Mouse (Mus musculus): Measurements from ENCODE around the gene Wipf2.
"Not testable (repeated sequence)": the region's sequence is repeated elsewhere in the genome, so short reads cannot be mapped to it uniquely, and the experiment has no call there.

Wipf2 gene

DNA sequence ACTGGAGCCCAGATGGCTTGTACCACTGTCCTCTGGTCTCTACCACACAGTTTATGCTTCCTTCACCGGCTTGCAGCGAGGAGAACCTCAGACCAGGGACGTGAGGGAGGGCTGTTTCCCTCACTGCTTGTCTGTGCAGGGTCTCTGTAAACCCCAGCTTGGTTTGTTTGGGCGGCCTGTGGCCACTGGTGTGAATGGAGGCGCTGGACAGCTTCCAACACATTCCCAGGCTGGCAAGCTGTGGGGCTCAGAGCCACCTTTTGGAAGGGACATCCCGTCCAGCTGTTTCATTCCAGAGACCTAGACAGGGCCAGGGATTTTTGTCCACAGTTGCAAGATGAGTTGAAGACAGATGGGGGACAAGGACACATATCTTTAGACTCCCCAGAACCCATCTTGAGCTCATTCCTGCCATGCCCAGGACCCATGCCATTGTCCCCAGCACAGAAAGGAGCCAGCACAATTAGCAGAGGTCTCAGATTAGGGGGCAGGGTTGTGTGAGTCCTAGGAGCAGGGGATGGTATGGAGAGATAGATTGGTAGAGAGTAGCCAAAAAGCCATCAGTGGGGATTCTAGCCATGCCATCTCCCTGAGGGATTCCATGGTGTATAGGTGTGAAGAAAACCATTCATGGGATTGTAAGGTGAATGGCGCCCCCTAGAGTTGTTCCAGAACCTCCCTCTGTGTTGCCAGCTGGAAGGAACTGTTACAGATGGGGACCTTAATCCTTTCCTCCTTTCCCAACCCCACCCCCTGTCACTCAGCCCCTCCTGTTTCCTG, 68.3 kb downstream of the Wipf2 start:
- peak; percentile 73 for DNase-seq (ENCODE audit: inconsistent ontology term)

DNA sequence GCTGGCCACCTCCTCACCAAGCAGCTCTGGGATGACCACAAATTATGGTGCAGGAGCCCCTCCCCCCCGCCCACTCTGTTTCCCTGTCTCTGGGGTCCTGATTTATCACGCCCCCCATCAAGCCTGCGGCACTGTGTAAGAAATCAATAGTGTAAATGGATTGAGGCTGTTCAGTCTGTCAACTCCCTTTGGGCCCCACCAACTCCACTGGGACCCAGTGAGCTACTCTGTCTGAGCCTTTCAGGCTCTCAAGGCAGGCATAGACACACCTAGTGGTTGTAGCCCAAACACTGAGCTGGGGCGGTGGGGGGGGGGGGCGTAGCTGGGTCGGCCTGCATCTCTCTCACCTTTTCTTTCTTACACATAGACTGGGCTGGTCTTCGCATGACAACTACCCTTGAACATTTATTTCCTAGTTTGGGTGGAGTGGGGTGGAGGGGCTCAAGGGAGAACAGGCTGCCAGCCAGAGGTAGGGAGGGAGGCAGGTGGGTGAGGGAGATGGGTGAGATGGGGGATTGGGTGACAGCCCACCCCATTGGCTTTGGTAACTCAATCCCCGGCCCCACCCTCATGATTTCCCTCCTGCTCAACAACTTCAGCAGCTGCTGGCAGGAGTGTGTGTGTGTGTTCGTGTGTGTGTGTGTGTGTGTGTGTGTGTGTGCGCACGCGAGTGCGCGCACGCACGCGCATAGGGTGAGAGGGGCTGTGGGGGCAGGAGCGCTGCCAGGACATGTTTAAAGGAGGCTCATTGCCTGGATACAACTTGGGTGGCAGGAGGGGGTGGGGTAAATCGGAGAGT, 69.1 kb downstream of the Wipf2 start:
- DNase-seq (ENCODE audit: inconsistent ontology term), result no peak

DNA sequence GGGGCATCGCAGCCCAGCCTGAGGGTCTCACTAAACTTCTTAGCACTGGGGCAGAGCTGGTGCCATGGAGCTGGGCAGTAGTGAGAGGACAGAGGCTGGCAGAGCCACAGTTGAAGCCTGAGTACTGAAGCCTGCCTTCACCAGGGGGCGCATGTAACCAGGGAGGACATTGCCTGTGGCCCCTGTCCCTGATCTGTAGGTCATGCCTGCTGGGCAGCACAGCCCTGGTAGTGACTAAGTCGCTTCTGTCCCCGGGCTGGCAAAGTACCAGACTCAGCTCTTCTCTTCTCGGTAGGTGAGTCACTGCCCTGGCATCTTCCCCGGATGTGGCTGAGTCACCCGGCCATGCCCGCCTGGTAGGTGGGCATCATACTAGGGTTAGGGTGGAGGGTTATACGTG, 69.7 kb downstream of the Wipf2 start:
- DNase-seq (ENCODE audit: inconsistent ontology term), result peak; percentile 94

DNA sequence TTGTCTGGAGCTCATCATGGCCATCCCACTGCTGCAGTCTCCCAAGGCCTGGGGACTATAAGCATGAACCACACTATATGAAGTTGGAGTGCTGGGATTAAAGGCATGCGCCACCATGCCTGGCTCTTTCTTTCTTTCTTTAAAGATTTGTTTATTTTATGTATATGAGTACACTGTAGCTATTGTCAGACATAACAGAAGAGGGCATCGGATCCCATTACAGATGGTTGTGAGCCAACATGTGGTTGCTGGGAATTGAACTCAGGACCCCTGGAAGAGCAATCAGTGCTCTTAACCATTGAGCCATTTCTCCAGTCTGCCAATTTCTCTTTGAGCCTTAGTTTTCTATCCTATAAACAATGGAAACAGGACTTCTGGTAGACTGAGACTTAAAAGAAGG, 70.4 kb downstream of the Wipf2 start:
- DNase-seq (ENCODE audit: inconsistent ontology term), result not testable (repeated sequence)

DNA sequence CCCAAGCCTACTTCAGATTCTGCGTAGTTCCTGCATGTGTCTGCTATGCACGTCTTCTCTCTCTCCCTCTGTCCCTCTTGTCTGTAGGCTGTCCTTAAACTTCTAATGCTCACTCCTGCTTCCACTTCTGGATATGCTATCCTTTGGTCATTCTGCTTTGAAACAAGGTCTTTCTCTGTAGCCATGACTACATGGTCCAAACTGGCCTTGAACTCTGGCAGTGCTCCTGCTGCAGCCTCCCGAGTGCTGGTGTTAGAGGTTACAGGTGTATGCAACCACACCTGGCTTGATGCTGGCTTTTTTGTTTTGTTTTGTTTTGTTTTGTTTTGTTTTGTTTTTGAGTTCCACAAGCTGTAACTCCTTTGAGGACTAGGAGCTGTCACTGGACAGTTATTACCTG, 70.9 kb downstream of the Wipf2 start:
- no peak for DNase-seq (ENCODE audit: inconsistent ontology term)

DNA sequence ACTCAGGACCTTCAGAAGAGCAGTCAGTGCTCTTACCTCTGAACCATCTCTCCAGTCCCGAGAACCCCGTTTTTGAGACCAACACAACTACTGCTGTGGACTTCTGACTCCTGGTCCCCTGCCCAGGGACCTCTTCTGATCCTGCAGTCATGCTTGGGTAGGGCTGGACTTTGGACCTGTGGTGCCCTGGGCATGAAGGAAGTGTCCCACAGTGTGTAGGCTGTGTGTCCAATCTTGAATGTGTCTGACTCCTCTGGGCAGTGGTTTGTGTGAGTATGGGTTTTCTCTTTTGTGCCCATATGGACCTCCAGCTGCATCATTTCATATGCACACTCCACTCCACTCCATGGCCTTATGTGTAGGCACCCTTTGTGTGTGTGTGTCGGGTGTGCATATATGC, 71.7 kb downstream of the Wipf2 start:
- no peak for DNase-seq (ENCODE audit: inconsistent ontology term)

DNA sequence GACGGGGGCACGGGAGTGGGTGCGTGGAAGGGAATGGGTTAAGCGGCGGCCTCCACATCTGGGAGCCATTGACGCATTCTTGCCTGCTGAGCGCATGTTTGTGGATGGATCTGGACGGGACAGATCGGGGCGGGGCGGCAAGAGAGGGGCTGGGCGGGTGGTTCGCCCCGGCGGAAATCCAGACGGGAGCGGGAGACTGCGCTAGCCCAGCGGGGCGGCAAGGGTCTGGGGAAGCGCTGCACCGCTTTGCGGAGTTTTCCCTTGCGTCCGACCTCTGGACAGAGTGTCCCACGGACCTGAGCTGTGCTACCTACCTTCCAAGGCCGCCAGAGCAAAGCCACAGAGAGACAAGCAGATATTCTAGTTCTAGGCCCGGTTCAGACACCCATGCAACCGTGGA, 72.7 kb downstream of the Wipf2 start:
- peak; percentile 71 for DNase-seq (ENCODE audit: inconsistent ontology term)

DNA sequence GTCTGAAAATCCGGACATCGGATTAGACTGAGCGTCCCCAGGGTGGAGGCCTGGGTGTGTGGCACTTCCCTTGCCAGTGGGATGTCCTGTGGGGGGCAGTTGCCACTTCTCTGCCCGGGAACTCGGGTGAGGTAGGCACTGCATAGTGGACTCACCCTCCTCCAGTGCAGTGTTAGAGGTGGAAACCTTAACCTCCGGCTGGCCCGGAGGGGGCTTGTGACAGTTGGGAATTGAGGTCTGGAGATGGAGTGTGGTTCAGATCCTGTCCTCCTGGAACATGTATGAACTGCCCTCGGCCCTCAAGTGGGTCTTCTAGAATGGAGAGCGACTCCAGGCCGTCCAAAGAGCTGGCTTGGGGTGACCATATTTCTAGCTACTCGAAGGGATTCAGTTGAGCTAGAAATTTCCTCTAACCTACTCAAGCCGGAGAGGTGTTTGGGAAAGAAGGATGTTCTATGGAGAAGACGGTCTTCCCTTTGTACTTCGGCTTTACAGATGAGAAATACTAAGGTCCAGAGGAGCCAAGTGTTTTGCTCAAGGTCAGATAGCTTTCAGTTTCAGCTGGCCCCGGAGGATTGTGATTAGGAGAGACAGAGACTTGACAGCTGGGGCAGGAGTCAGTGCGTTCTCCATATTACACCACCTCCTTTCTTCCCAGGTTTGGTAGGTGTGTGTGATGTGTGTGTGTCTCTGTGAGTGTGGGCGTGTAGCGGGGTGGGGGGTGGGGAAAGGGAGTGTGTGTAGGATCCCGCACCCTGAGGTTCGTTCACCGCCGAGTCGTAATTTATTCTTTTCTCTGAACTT, 73.4 kb downstream of the Wipf2 start:
- no peak for DNase-seq (ENCODE audit: inconsistent ontology term)

DNA sequence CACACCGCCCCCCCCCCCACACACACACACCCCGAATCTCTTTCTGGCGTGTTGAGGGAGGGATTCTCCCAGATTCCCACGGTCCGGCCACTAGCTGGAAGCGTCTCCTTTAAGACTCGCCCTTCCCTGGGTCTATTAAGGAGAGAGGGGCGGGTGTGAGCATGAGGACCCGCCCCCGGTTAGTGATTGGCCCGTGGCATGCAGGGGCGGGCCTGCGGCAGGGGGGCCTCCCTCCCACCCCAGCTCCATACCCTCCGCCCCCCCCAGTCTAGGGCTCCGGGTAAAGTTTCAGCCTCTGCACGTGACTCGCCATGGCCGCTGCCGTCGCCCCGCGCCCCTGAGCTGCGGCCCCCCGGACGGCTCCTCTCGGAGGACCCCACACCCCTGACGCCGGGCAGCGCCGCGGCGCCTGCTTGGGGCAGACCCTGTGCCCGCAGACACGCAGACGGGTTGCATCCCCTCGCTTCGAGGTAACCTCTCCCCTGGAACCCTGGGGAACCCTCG, 74.0 kb downstream of the Wipf2 start:
- peak; percentile 95 for DNase-seq (ENCODE audit: inconsistent ontology term)

DNA sequence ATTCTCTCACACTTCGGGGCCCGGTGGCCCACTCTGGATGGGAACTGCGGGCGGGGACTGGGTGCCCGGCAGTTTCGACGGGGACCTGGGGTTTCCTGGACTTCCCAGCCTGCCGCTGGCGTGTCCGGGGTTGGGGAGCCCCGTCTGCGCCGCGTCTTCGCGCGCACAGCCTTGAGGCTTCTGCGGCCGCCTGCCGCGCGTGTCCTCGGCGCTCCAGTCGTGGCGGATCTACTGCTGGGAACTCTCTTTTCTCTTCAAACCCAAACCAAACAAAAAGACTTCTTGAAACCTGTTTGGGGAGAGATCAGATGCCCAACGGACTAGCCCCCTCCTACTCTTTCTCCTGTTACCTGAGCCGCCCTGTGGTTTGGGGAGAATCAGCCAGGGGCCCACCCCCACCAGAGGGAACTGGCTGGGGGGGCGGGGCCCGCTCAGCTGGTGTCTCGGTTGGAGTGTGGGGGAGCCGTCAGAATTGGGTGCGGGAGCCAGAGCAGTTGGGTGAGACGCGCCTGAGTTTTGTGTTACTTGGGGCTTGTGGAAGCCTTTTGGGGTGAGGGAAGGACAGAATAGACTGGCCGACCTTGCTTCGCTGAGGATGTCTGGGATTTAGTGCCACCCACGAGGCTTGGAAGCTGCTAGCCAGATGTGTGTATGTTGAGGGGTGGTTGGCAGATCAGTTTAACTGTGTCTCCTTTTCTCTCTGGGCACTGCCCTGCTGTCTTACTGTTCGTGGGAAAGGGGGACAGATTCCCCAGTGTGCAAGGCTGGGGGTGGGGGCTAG, 74.7 kb downstream of the Wipf2 start:
- no peak for DNase-seq (ENCODE audit: inconsistent ontology term)

DNA sequence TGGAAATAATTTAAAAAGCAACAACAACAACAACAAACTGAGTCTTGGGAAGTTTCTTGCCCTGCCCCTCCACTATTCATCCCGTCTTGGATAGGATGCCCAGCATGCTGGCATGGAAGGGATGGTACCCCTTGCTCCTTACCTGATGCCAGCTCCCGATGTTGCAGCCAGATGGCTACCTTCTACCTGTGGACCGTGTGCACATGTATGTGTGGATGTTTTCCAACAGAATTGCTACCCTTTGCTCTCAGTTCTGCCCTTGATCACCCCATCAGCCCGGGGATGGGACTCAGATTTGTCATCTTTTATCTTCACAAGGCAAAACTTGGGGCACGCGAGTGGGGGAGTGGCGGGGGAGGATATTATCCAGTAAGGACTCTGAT, 75.3 kb downstream of the Wipf2 start:
- DNase-seq (ENCODE audit: inconsistent ontology term), result no peak

DNA sequence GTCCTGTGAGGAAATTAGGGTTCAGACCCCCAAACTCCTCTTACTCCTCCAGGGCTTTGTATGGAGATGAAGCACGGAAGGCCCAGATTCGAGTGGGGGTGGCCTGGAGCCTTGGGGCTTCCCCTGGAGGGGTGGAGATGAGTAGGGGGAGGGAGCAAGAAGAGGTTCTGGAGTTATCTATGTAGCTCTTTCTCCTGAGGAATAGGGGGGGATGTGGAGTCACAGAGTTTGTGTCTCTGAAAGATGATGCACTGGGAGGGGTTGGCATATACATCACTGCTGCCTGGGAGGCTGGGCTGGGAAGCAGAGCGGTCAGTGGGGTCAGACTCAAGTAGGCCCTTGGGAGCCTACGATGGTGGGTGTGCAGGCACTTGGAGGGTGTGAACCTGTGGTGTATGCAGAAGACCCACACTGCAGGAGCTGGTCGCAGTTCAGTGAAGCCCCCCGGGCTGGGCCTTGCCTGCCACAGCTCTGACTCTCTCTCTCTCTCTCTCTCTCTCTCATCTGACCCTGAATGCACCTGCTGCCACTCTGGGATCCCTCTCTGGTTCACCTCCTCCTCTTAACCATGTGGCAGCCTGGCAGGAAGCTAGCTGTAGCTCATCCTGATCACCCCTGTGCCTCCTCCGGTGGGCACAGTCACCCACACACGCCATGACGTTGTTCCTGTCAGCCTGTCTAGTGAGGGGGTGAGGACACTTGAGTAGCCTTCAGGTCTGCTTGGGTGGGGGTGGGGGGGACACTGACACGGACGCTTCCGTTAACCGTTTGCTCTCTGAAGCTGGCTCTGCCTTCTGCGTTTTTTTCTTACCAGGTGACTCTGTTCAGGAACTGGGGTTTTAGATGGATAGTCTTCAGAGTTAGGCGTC, 75.9 kb downstream of the Wipf2 start:
- no peak for DNase-seq (ENCODE audit: inconsistent ontology term)

DNA sequence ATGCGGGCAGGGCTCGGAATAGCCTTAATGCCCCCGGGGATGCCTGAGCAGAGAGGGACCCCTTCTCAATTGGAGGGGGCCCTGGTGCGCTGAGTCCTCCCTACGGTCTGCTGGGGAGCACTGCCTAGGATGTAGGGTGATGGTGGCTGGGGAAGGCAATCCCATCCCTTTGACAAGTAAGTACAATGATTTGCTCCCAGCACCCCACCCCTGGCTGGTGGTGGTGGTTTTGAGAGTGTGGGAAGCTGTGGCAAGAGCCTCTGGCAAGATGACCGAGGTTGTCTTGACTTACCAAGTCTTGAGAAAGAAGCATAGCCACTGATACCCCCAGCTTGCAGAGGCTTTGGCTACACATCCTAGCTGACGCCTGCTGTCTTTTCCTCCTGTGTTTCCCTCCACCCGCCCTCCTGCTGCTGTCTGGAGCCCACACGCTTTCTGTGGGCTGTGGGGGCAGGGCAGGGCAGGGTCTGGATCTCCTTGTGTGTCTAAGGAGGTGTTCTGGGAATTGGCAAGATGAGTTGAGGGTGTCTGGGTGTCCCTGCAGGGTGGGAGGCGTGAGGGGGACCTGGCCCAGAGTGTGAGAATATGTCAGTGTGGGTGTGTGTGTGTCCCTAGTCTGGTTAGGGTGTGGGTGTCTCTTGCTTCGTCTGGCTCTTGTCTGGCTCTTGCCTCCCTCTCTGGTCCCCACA, 76.7 kb downstream of the Wipf2 start:
- DNase-seq (ENCODE audit: inconsistent ontology term), result no peak

DNA sequence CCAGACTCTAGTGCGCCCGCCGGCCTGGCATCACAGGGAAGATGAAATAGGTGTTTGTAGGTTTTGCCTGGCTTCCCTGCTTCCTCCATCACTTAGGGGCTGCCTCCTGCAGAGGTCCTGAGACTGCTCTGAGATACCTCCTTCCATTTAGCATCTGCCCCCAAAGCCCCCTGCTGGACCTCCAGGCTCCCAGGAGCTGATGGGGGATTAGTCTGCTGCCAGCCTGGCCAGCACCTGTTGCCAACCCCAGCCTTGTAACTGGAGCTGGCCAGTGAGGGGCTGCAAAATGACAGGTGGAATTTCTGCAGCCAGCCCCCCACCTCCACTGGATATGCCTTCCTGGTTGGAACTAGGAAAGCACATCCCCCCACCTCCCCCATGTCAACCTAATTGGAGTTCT, 77.3 kb downstream of the Wipf2 start:
- no peak for DNase-seq (ENCODE audit: inconsistent ontology term)

DNA sequence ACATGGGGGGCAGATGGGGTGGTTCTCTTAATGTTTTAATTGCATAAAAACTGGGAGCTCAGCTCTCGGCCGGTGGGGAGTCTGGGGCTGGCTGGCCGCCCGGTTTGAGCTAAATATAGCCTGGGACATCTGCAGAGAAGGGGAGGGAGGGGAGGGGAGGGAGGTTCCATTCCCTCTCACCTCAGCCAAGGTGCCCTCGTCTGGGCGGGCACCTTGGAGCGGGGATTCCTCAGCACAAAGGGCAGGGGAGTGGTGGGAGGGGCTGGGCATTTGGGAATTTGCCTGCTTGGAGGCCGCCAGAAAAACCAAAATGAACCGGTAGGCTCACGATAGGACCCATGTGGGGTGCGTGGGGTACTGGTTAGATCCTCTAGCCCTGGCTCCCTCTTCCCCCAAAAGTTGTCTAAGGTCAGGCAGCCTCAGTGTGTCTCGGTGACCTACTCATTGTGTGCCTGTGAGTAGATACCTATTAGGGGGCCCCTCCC, 77.9 kb downstream of the Wipf2 start:
- peak; percentile 82 for DNase-seq (ENCODE audit: inconsistent ontology term)

DNA sequence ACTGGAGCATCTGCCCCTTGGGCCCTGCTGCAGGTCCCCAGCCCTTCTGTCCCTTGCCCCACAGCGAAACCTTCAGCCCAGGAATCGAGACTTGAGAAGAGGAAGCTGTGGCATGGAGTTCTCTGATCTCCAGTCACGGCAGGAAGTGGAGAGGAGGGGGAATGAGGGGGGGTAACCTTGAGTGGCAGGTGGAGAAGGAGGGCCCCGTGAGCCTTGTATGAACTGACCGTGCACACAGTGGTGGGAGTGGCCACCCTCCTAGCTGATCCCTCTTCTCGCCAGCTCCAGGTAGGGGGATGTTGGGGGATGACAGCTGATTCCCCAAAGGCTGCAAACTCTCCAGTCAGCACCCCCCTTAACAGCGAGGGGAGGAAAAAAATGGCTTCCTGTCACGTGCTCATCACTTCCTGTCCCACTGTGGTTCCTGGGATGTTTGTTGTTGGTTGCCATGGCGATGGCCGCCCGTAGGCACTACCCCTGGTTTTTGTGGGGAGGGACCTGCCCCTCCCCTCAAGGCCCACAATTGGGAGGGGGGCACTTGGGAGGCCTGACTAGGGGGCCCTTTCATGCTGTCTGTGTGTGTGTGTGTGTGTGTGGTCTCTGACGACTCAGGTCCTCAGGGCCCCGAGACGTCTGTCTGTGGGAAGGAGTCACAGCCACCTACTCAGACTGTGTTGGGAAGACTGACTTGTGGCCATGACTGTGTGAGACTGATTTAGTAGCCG, 78.5 kb downstream of the Wipf2 start:
- peak; percentile 90 for DNase-seq (ENCODE audit: inconsistent ontology term)

DNA sequence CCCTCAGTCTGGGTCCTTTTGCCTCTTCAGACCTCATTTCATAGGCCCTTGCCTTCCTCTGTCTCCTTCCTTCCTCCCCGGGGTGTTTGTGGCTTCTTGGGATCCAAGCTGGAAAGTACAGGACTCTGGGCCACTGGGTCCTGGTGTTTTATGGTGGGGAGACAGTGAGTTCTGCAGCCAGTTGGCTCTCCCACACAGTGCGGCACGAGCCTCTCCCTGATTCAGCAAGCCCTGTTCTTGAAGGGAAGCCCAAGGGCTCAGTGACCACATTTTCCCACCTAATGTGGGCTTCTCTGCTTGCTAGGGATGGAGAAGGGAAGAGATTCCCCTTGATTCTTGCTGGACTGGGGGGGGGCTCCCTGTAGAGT, 79.1 kb downstream of the Wipf2 start:
- DNase-seq (ENCODE audit: inconsistent ontology term), result no peak

DNA sequence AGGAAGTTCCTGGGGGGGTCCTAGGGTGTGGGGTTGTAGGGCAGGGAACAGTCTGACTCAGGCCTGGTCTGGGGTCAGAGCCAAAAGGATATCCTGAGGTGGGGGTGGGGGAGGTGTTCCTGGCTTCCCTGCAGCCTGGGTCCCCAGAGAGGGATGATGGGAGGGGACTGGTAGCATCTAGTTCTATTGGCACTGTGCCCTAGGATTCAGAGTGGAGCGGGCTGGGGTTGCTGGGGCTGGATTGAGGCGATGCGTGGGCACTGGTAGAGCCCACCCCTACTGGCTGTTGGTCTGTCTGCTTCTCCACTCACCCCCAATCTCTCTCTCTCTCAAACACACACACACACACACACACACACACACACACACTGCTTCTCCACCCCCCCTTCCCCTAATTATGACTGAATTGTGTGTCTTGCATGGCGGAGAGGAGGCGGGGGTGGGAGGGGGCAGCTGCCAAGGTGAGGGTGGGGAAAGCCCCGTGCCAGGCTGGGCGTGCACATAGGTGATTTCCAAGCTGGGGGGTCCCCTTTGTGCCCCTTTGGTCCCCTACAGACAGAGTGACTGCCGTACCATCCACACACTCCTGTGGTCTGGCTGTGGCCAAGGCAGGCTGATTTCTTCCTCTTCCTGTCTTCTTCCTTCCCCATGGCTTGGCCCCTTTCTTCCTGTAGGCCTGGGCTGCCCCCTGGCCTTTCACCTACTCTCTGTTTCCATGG, 79.6 kb downstream of the Wipf2 start:
- peak; percentile 80 for DNase-seq (ENCODE audit: inconsistent ontology term)
